Mouse (Mus musculus) frontal cortex, adult 2 months (tissue): Measurements from ENCODE around the gene Olfr718-ps1. TPM values are rescaled to one million over a fixed set of nuclear protein-coding genes. Genes with fewer than 3 reads are reported as not detected.

ENCODE experiments used
- DNase-seq, 2 experiments: peaks; one replicate each; pipeline ENCODE4 v3.0.0; 2022; ENCODE audit warnings: low spot score in 1 of 2; ENCODE audit errors: extremely low spot score in 1 of 2
- polyA plus RNA-seq: library from polyadenylated mRNA; depleted of rRNA; stranded (reverse); fragments of >200 nt; gene quantifications from 2 replicates; pipeline ENCODE4 v1.2.3, GENCODE M21; 2012; rRNA removed

The Olfr718-ps1 gene
- polyA plus RNA-seq, 1 experiment = not detected

GRCm38 (mm10) chr5:143130342-143130741 lies 17.0 kb downstream of the Olfr718-ps1 start:
- DNase-seq = no peak

GRCm38 (mm10) chr5:143129101-143129500 lies 18.3 kb downstream of the Olfr718-ps1 start:
- no peak for DNase-seq

- peak; percentile 7 to 18 for DNase-seq
Measured at GRCm38 (mm10) chr5:143127837-143128236, 19.5 kb downstream of the Olfr718-ps1 start.

GRCm38 (mm10) chr5:143126908-143127307 lies 20.5 kb downstream of the Olfr718-ps1 start:
- DNase-seq = no peak

GRCm38 (mm10) chr5:143126089-143126488 lies 21.3 kb downstream of the Olfr718-ps1 start:
- no peak for DNase-seq

- peak; percentile 28 to 55 for DNase-seq
Measured at GRCm38 (mm10) chr5:143125601-143126000, 21.8 kb downstream of the Olfr718-ps1 start.

GRCm38 (mm10) chr5:143124805-143125378 lies 22.5 kb downstream of the Olfr718-ps1 start:
- no peak for DNase-seq

- no peak for DNase-seq
Measured at GRCm38 (mm10) chr5:143122673-143123072, 24.7 kb downstream of the Olfr718-ps1 start.

- DNase-seq = no peak
Measured at GRCm38 (mm10) chr5:143122125-143122524, 25.3 kb downstream of the Olfr718-ps1 start.

- peak; percentile 88 to 97 for DNase-seq
Measured at GRCm38 (mm10) chr5:143112281-143113246, 34.8 kb downstream of the Olfr718-ps1 start, which contains the start of gene Rnf216. Rnf216 (minus strand) TSS chr5:143112994.

GRCm38 (mm10) chr5:143106842-143107241 lies 40.5 kb downstream of the Olfr718-ps1 start:
- no peak for DNase-seq

- DNase-seq = no peak
Measured at GRCm38 (mm10) chr5:143103231-143103630, 44.1 kb downstream of the Olfr718-ps1 start.

GRCm38 (mm10) chr5:143101626-143102025 lies 45.8 kb downstream of the Olfr718-ps1 start:
- DNase-seq = no peak

- no peak for DNase-seq
Measured at GRCm38 (mm10) chr5:143095256-143095655, 52.1 kb downstream of the Olfr718-ps1 start.

GRCm38 (mm10) chr5:143092891-143093290 lies 54.5 kb downstream of the Olfr718-ps1 start:
- no peak for DNase-seq

GRCm38 (mm10) chr5:143084898-143085297 lies 62.5 kb downstream of the Olfr718-ps1 start:
- peak in 1 of 2 experiments; percentile 47 for DNase-seq

Other genes with a start within 250 kb of the Olfr718-ps1 start
- 2,513 and 2,530 TPM in 2 replicates for gene Actb, start 240.8 kb downstream of the Olfr718-ps1 start, polyA plus RNA-seq
- gene Fscn1, start 187.2 kb downstream of the Olfr718-ps1 start, polyA plus RNA-seq = 304 and 315 TPM in 2 replicates
- gene Rnf216, start 34.6 kb downstream of the Olfr718-ps1 start, polyA plus RNA-seq = 29.7 and 33.4 TPM in 2 replicates
- gene Rbak, start 33.2 kb upstream of the Olfr718-ps1 start, polyA plus RNA-seq = 10.9 and 13.3 TPM in 2 replicates
- gene Spdye4b, start 33.4 kb upstream of the Olfr718-ps1 start, polyA plus RNA-seq = not detected in 2 replicates
- not detected in 2 replicates for gene Spdye4a, start 79.3 kb upstream of the Olfr718-ps1 start, polyA plus RNA-seq
- 20.2 and 22.5 TPM in 2 replicates for gene Zfp12, start 87.6 kb upstream of the Olfr718-ps1 start, polyA plus RNA-seq
- gene Zfp316, start 122.4 kb upstream of the Olfr718-ps1 start, polyA plus RNA-seq = 14.9 and 15.7 TPM in 2 replicates
- 8.8 TPM in 2 replicates for gene Zfp853, start 146.0 kb upstream of the Olfr718-ps1 start, polyA plus RNA-seq
- gene E130309D02Rik, start 167.8 kb upstream of the Olfr718-ps1 start, polyA plus RNA-seq = 16.9 and 17.0 TPM in 2 replicates
- 68.2 and 75.4 TPM in 2 replicates for gene Zdhhc4, start 181.7 kb upstream of the Olfr718-ps1 start, polyA plus RNA-seq
- 6.2 and 7.5 TPM in 2 replicates for gene Grid2ip, start 209.8 kb upstream of the Olfr718-ps1 start, polyA plus RNA-seq